Mouse (Mus musculus) neural tube, embryonic 15.5 days (tissue): ENCODE data around the gene Olfr150. TPM values are rescaled to one million over a fixed set of nuclear protein-coding genes. Genes with fewer than 3 reads are reported as not detected.
"Not testable (repeated sequence)": the region's sequence is repeated elsewhere in the genome, so short reads cannot be mapped to it uniquely, and the experiment has no call there.

Experiments
- ATAC-seq: fragments of 200-750 bp; cut with Nextera tagmentation; 2 replicates; pipeline ENCODE4 v1.8.0; 2017; ENCODE audit warnings: mild to moderate bottlenecking, moderate TSS enrichment, moderate library complexity; ENCODE audit not compliant: low FRiP score
- H3K27ac ChIP-seq: fragments of 300-500 bp; sonication (generic); replicated peaks from 2 replicates; pipeline ENCODE4 v1.5.1; 2015; ENCODE audit warnings: mild to moderate bottlenecking, inconsistent platforms
- H3K27me3 ChIP-seq: fragments of 300-500 bp; sonication (generic); replicated peaks from 2 replicates; pipeline ENCODE4 v1.6.1; 2015; ENCODE audit warnings: inconsistent platforms
- H3K36me3 ChIP-seq: fragments of 300-500 bp; sonication (generic); 2 replicates; pipeline ENCODE4 v1.6.1; 2015; ENCODE audit warnings: inconsistent platforms
- H3K4me1 ChIP-seq: fragments of 300-500 bp; sonication (generic); 2 replicates; pipeline ENCODE4 v1.6.1; 2015; ENCODE audit warnings: inconsistent platforms
- H3K4me2 ChIP-seq: fragments of 300-500 bp; sonication (generic); 2 replicates; pipeline ENCODE4 v1.6.1; 2015; ENCODE audit warnings: inconsistent platforms, mild to moderate bottlenecking, moderate library complexity
- H3K4me3 ChIP-seq: fragments of 300-500 bp; sonication (generic); replicated peaks from 2 replicates; pipeline ENCODE4 v1.5.1; 2015; ENCODE audit warnings: mild to moderate bottlenecking, inconsistent platforms
- H3K9ac ChIP-seq: fragments of 300-500 bp; sonication (generic); replicated peaks from 2 replicates; pipeline ENCODE4 v1.6.1; 2015; ENCODE audit warnings: mild to moderate bottlenecking, inconsistent platforms
- H3K9me3 ChIP-seq: fragments of 300-500 bp; sonication (generic); replicated peaks from 2 replicates; pipeline ENCODE4 v1.6.1; 2016; ENCODE audit warnings: inconsistent platforms
- WGBS: fragments of 180-500 bp; shearing (Covaris S2); methylation state at CpG from one replicate; pipeline ENCODE4 v1.1.7; 2015; ENCODE audit warnings: mixed read lengths; 5-methylcytosine and 5-hydroxymethylcytosine counted together
- polyA plus RNA-seq: library from polyadenylated mRNA; unstranded; fragments of >200 nt; fragmentation: Nextera tagmentation; extraction: Ambion mirVana; gene quantifications from 2 replicates; pipeline ENCODE4 v1.2.1, GENCODE M21; 2015

Olfr150 gene
- polyA plus RNA-seq, result not detected in 2 replicates

GRCm38 (mm10) chr9:39730678-39731077 is at the start of gene Olfr150:
Gene Olfr150 (plus strand): TSS chr9:39730978.
- H3K27ac ChIP-seq, result no peak within 1 kb of the TSS
- H3K4me2 ChIP-seq, result no peak within 1 kb of the TSS
- ATAC-seq, result no peak
- H3K9ac ChIP-seq, result no peak within 1 kb of the TSS
- no peak within 1 kb of the TSS for H3K4me3 ChIP-seq
- no peaks in the 10 kb centered on the region for H3K9me3 ChIP-seq
- H3K4me1 ChIP-seq, result no peaks in the 10 kb centered on the region
- H3K36me3 ChIP-seq, result no peaks in the 10 kb centered on the region
- H3K27me3 ChIP-seq, result no peaks in the 10 kb centered on the region

DNA sequence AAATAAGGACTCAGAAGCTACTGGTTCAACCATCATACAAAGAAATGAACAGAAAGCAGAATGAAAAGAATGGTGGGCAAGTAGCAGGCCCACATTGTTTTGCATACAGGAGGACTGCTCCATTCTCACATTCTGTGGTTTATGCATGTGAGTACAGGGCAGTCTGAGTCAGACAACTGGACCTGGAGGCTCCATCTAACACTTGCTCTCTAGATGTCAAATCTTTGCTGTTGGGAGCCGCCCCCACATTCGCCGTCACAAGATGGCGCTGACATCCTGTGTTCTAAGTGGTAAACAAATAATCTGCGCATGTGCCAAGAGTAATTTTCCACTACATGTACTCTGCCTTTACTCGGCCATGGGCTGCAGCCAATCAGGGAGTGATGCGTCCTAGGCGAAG is 29.7 kb upstream of the Olfr150 start:
- not testable (repeated sequence) for H3K9me3 ChIP-seq
- 81% methylated on average over 8 of the region's 8 CpGs for WGBS

DNA sequence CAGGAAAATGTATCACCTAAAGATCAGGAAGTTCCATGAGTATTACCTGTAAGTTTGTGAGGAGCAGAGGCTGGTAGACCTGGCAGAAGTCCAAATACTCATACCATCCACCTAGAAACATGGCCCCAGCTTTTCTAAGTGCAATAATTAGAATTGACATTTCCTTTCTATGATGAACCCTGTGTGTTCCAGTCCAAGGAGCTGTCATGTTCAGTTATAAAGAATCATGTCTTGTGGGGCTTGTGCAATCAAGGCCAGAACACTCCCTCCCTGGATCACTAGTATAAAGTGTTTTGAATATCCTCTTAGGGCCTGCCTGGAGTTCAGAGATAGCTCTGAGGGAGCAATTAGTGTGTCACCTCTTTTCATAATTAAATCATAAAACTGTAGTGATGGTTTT is 23.8 kb upstream of the Olfr150 start, which contains the start of gene Olfr149:
TSS of gene Olfr149 (minus strand) at position 101 of the 400 bp plus-strand sequence.
- H3K4me1 ChIP-seq, result no peaks in the 10 kb centered on the region
- H3K9me3 ChIP-seq, result no peaks in the 10 kb centered on the region
- no peak within 1 kb of the TSS for H3K27ac ChIP-seq
- H3K9ac ChIP-seq, result no peak within 1 kb of the TSS
- no peaks in the 10 kb centered on the region for H3K27me3 ChIP-seq
- ATAC-seq, result no peak
- no peak within 1 kb of the TSS for H3K4me2 ChIP-seq
- no peaks in the 10 kb centered on the region for H3K36me3 ChIP-seq
- no peak within 1 kb of the TSS for H3K4me3 ChIP-seq

More for the DNA sequence above, 29.7 kb upstream of the Olfr150 start:
- not testable (repeated sequence) for H3K4me2 ChIP-seq, H3K4me1 ChIP-seq, H3K27ac ChIP-seq, H3K36me3 ChIP-seq, H3K4me3 ChIP-seq, H3K9ac ChIP-seq, H3K27me3 ChIP-seq, ATAC-seq

GRCm38 (mm10) chr9:39708958-39709357 is 21.8 kb upstream of the Olfr150 start:
- no peak overlapping the region for H3K4me3 ChIP-seq
- H3K36me3 ChIP-seq, result no peaks in the 10 kb centered on the region
- H3K27me3 ChIP-seq, result no peaks in the 10 kb centered on the region
- no peaks in the 10 kb centered on the region for H3K4me1 ChIP-seq
- H3K9me3 ChIP-seq, result no peaks in the 10 kb centered on the region
- no peak for ATAC-seq
- no peak overlapping the region for H3K9ac ChIP-seq
- no peak overlapping the region for H3K4me2 ChIP-seq
- no peak overlapping the region for H3K27ac ChIP-seq
- WGBS, result 72% methylated on average over 3 of the region's 3 CpGs

- no peak within 1 kb of the TSS for H3K9ac ChIP-seq
- no peaks in the 10 kb centered on the region for H3K9me3 ChIP-seq
- no peak for ATAC-seq
- no peaks in the 10 kb centered on the region for H3K36me3 ChIP-seq
- H3K4me3 ChIP-seq, result no peak within 1 kb of the TSS
- H3K4me2 ChIP-seq, result no peak within 1 kb of the TSS
- H3K4me1 ChIP-seq, result no peaks in the 10 kb centered on the region
- no peak within 1 kb of the TSS for H3K27ac ChIP-seq
- no peaks in the 10 kb centered on the region for H3K27me3 ChIP-seq
These were observed 19.7 kb upstream of the Olfr150 start, which contains the start of gene Olfr965 for GRCm38 (mm10) chr9:39711053-39711452. Gene Olfr965 (plus strand): TSS chr9:39711353.

- Histone ChIP-seq H3K4me3 (no peak overlapping the region), H3K4me2 (no peak overlapping the region), H3K27ac (no peak overlapping the region), H3K4me1 (no peaks in the 10 kb centered on the region), H3K36me3 (no peaks in the 10 kb centered on the region), H3K9ac (no peak overlapping the region), H3K27me3 (no peaks in the 10 kb centered on the region), H3K9me3 (no peaks in the 10 kb centered on the region)
- 86% methylated on average over 1 of the region's 1 CpGs for WGBS
- no peak for ATAC-seq
These were observed 10.0 kb downstream of the Olfr150 start for GRCm38 (mm10) chr9:39740741-39741140.

GRCm38 (mm10) chr9:39745949-39746348 is 15.2 kb downstream of the Olfr150 start, which contains the start of gene Olfr967:
Gene Olfr967 (plus strand): TSS chr9:39746249.
- no peak for ATAC-seq
- Histone ChIP-seq H3K27ac (no peak within 1 kb of the TSS), H3K4me2 (no peak within 1 kb of the TSS), H3K36me3 (no peaks in the 10 kb centered on the region), H3K27me3 (no peaks in the 10 kb centered on the region), H3K9me3 (no peaks in the 10 kb centered on the region), H3K4me1 (no peaks in the 10 kb centered on the region), H3K9ac (no peak within 1 kb of the TSS), H3K4me3 (no peak within 1 kb of the TSS)

DNA sequence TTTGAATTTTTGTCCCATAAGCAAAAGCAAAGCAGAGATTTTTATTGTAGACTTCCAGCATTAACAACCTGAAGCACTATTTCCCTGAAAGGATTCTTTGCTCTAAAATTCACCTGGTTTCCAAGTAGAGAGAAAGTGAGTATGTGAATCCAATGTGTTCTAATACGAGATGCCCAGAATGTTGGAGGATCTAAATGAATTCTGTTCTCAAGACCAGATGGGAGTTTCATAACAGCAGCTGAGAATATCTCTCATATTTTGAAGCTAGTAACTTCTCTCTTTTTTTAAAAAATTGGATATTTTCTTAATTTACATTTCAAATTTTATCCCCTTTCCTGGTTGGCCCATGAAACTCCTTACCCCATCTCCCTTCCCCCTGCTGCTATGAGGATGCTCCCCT is 15.7 kb downstream of the Olfr150 start:
- no peaks in the 10 kb centered on the region for H3K9me3 ChIP-seq
- H3K4me3 ChIP-seq, result no peak overlapping the region
- H3K4me2 ChIP-seq, result no peak overlapping the region
- 94% methylated on average over 1 of the region's 1 CpGs for WGBS
- no peak for ATAC-seq
- H3K27ac ChIP-seq, result no peak overlapping the region
- H3K9ac ChIP-seq, result no peak overlapping the region
- no peaks in the 10 kb centered on the region for H3K4me1 ChIP-seq
- H3K27me3 ChIP-seq, result no peaks in the 10 kb centered on the region
- H3K36me3 ChIP-seq, result no peaks in the 10 kb centered on the region

- ATAC-seq, result no peak
- no peak within 1 kb of the TSS for H3K27ac ChIP-seq
- 82% methylated on average over 1 of the region's 1 CpGs for WGBS
- H3K4me1 ChIP-seq, result no peaks in the 10 kb centered on the region
- no peak within 1 kb of the TSS for H3K4me2 ChIP-seq
- no peaks in the 10 kb centered on the region for H3K9me3 ChIP-seq
- no peak within 1 kb of the TSS for H3K4me3 ChIP-seq
- H3K9ac ChIP-seq, result no peak within 1 kb of the TSS
- no peaks in the 10 kb centered on the region for H3K27me3 ChIP-seq
- no peaks in the 10 kb centered on the region for H3K36me3 ChIP-seq
These were observed 52.4 kb downstream of the Olfr150 start, which contains the start of gene Olfr968 for GRCm38 (mm10) chr9:39783153-39783552. Gene Olfr968 (minus strand): TSS chr9:39783253.

Other genes with a start within 250 kb of the Olfr150 start
- gene Olfr44, start 237.0 kb upstream of the Olfr150 start, polyA plus RNA-seq, result not detected in 2 replicates
- not detected in 2 replicates for gene Olfr957, start 215.2 kb upstream of the Olfr150 start, polyA plus RNA-seq
- gene Olfr958, start 176.9 kb upstream of the Olfr150 start, polyA plus RNA-seq, result not detected in 2 replicates
- gene Olfr959, start 155.4 kb upstream of the Olfr150 start, polyA plus RNA-seq, result 0.05 TPM in 1 of 2 replicates, not detected in the other
- 169 and 187 TPM in 2 replicates for gene AW551984, start 126.6 kb upstream of the Olfr150 start, polyA plus RNA-seq
- gene Olfr148, start 120.3 kb upstream of the Olfr150 start, polyA plus RNA-seq, result not detected in 2 replicates
- gene Olfr960, start 109.6 kb upstream of the Olfr150 start, polyA plus RNA-seq, result not detected in 2 replicates
- gene Olfr961, start 85.9 kb upstream of the Olfr150 start, polyA plus RNA-seq, result not detected in 2 replicates
- not detected in 2 replicates for gene Olfr963, start 63.8 kb upstream of the Olfr150 start, polyA plus RNA-seq
- not detected in 2 replicates for gene Olfr149, start 23.9 kb upstream of the Olfr150 start, polyA plus RNA-seq
- not detected in 2 replicates for gene Olfr965, start 19.6 kb upstream of the Olfr150 start, polyA plus RNA-seq
- gene Olfr967, start 15.3 kb downstream of the Olfr150 start, polyA plus RNA-seq, result not detected in 2 replicates
- gene Olfr968, start 52.3 kb downstream of the Olfr150 start, polyA plus RNA-seq, result not detected in 2 replicates
- not detected in 2 replicates for gene Olfr969, start 60.0 kb downstream of the Olfr150 start, polyA plus RNA-seq
- not detected in 2 replicates for gene Olfr970, start 77.9 kb downstream of the Olfr150 start, polyA plus RNA-seq
- gene Olfr971, start 105.9 kb downstream of the Olfr150 start, polyA plus RNA-seq, result not detected in 2 replicates
- gene Olfr972, start 135.4 kb downstream of the Olfr150 start, polyA plus RNA-seq, result not detected in 2 replicates
- not detected in 2 replicates for gene Olfr229, start 176.4 kb downstream of the Olfr150 start, polyA plus RNA-seq
- gene Olfr974, start 206.5 kb downstream of the Olfr150 start, polyA plus RNA-seq, result not detected in 2 replicates
- gene Olfr975, start 221.1 kb downstream of the Olfr150 start, polyA plus RNA-seq, result not detected in 2 replicates
- gene Olfr976, start 230.2 kb downstream of the Olfr150 start, polyA plus RNA-seq, result not detected in 2 replicates